Mouse (Mus musculus): ENCODE results near the gene Zp2. TPM values are rescaled to one million over a fixed set of nuclear protein-coding genes. Genes with fewer than 3 reads are reported as not detected.
A peak's percentile ranks its signal among the peaks of the same experiment; 100 is the strongest.

Zp2 gene
- polyA plus RNA-seq, 1 experiment from 2014 or later = not detected

GRCm38 (mm10) chr7:120173603-120174244, 28.6 kb upstream of the Zp2 start, which contains the start of gene Anks4b:
Gene Anks4b, plus strand, starts transcription at chr7:120173858.
- Histone ChIP-seq H3K36me3 (no peaks in the 10 kb centered on the region), H3K4me3 (no peak within 1 kb of the TSS), H3K9me3 (replicated peaks) (no peaks in the 10 kb centered on the region), H3K27me3 (ENCODE audit: low read depth, poor library complexity, severe bottlenecking) (no peaks in the 10 kb centered on the region), H3K4me1 (no peaks in the 10 kb centered on the region), H3K27ac (replicated peaks) (no peak within 1 kb of the TSS)
- DNase-seq (ENCODE audit: low spot score) = no peak
- WGBS = 89% methylated on average over 10 of the region's 10 CpGs

- H3K27ac ChIP-seq (replicated peaks) = no peak overlapping the region
- 79% methylated on average over 1 of the region's 1 CpGs for WGBS
- H3K27me3 ChIP-seq (ENCODE audit: low read depth, poor library complexity, severe bottlenecking) = no peaks in the 10 kb centered on the region
- H3K4me1 ChIP-seq = no peaks in the 10 kb centered on the region
- no peaks in the 10 kb centered on the region for H3K36me3 ChIP-seq
- H3K4me3 ChIP-seq = no peak overlapping the region
- no peaks in the 10 kb centered on the region for H3K9me3 ChIP-seq (replicated peaks)
- no peak for DNase-seq (ENCODE audit: low spot score)
Measured at GRCm38 (mm10) chr7:120172188-120172700, 27.2 kb upstream of the Zp2 start.

- Histone ChIP-seq H3K4me1 (no peaks in the 10 kb centered on the region), H3K4me3 (no peak overlapping the region), H3K36me3 (no peaks in the 10 kb centered on the region), H3K27ac (replicated peaks) (no peak overlapping the region), H3K9me3 (replicated peaks) (no peaks in the 10 kb centered on the region), H3K27me3 (ENCODE audit: low read depth, poor library complexity, severe bottlenecking) (peaks cover 7% of the 10 kb centered on the region; the same call in 1 of the 2 replicates)
- DNase-seq (ENCODE audit: low spot score) = no peak
- 88% methylated on average over 11 of the region's 11 CpGs for WGBS
Measured at GRCm38 (mm10) chr7:120163581-120164251, 18.6 kb upstream of the Zp2 start.

DNA sequence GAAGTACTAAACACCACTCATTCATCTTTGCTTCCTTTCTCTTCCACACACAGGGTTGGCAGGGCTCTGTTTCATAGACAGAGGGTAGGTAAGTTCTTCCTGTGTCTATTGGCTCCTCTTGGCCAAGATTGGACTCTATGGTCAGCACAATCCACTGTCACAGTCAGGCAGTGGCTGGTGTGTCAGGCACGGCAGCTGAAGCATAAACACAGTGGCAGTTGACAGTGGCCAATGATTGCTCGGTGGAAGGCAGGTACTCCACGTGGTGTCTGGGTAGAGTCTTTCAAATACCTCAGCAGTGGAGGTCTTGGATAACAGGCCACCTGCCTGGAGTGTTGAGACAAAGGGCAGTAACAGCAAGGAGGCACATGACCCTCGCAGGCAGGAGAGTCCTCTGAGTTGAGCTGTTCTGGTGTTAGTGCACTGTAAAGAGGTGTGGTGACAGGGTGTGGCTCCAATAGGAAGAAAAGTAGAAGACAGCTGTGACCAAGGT, 13.1 kb upstream of the Zp2 start:
- Histone ChIP-seq H3K36me3 (no peaks in the 10 kb centered on the region), H3K27ac (replicated peaks) (no peak overlapping the region), H3K9me3 (replicated peaks) (no peaks in the 10 kb centered on the region), H3K4me3 (no peak overlapping the region), H3K27me3 (ENCODE audit: low read depth, poor library complexity, severe bottlenecking) (peaks cover 22% of the 10 kb centered on the region; the same call in 1 of the 2 replicates), H3K4me1 (peaks cover 22% of the 10 kb centered on the region)
- 39% methylated on average over 4 of the region's 4 CpGs for WGBS
- no peak for DNase-seq (ENCODE audit: low spot score)

- Histone ChIP-seq H3K4me3 (no peak overlapping the region), H3K4me1 (peaks cover 22% of the 10 kb centered on the region), H3K9me3 (replicated peaks) (no peaks in the 10 kb centered on the region), H3K27me3 (ENCODE audit: low read depth, poor library complexity, severe bottlenecking) (peaks cover 22% of the 10 kb centered on the region; the same call in 1 of the 2 replicates), H3K36me3 (no peaks in the 10 kb centered on the region), H3K27ac (replicated peaks) (no peak overlapping the region)
- DNase-seq (ENCODE audit: low spot score) = no peak
- WGBS = 48% methylated on average over 5 of the region's 5 CpGs
Measured at GRCm38 (mm10) chr7:120157575-120158061, 12.5 kb upstream of the Zp2 start.

DNA sequence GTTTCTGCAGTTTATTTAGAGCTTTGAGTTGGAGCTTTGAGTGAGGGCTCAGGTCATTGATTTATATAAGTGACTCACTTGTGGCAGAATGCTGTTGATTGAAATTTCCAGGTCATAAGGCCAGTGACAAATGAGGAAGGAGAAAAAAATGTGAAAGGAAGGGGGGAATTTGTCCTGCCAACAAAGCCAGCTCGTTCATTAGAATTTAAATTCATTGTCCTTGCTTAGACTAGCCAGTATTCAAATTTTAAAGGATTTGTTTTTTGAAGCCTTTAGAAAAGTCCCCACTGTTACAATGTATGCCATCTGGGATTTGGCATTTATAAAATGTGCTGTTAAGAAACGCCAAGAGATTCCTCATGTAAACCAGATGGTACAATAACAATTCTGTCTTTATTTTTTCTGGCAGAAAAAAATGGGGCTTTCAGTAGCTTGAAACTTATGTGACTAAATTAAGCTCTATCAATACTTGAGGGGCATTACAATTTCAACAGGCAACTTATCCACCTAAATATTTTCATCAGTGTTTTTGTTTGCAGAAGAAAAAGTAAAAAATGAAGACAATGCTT, 11.8 kb upstream of the Zp2 start:
- no peaks in the 10 kb centered on the region for H3K36me3 ChIP-seq
- no peaks in the 10 kb centered on the region for H3K9me3 ChIP-seq (replicated peaks)
- H3K27ac ChIP-seq (replicated peaks) = no peak overlapping the region
- DNase-seq (ENCODE audit: low spot score) = no peak
- 51% methylated on average over 2 of the region's 2 CpGs for WGBS
- H3K27me3 ChIP-seq (ENCODE audit: low read depth, poor library complexity, severe bottlenecking) = peaks cover 22% of the 10 kb centered on the region; the same call in 1 of the 2 replicates
- H3K4me1 ChIP-seq = peaks cover 22% of the 10 kb centered on the region
- no peak overlapping the region for H3K4me3 ChIP-seq

- Histone ChIP-seq H3K4me3 (no peak overlapping the region), H3K36me3 (no peaks in the 10 kb centered on the region), H3K27me3 (ENCODE audit: low read depth, poor library complexity, severe bottlenecking) (peaks cover 10% of the 10 kb centered on the region; the same call in 1 of the 2 replicates), H3K9me3 (replicated peaks) (no peaks in the 10 kb centered on the region), H3K4me1 (peaks cover 8% of the 10 kb centered on the region), H3K27ac (replicated peaks) (no peak overlapping the region)
- 88% methylated on average over 2 of the region's 2 CpGs for WGBS
- no peak for DNase-seq (ENCODE audit: low spot score)
Measured at GRCm38 (mm10) chr7:120150898-120151297, 5.8 kb upstream of the Zp2 start.

DNA sequence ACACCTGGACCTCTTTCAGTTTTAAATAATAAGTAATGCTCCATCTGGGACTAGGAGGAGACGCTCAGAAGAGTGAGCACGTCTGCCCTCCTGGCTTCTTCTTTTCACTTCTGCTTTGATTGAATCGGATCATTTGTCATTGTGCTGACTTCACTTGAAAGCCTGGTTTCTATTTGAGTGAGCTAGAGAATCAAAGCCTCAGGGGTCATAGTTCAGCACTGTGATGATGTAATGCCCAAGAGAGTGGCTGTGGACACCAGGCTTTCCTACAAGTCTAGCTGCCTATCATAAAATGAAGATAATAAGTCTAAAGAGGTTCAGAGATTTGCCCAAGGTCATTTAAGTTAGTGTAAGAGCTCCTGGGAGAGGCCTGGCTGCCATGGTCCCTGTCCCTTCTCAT, 5.2 kb upstream of the Zp2 start:
- Histone ChIP-seq H3K36me3 (no peaks in the 10 kb centered on the region), H3K4me1 (peaks cover 8% of the 10 kb centered on the region), H3K27me3 (ENCODE audit: low read depth, poor library complexity, severe bottlenecking) (peaks cover 4% of the 10 kb centered on the region; the same call in 1 of the 2 replicates), H3K27ac (replicated peaks) (0 out of 2 replicates have a peak overlapping the region, but pooled peaks have one; percentile 9), H3K4me3 (no peak overlapping the region), H3K9me3 (replicated peaks) (no peaks in the 10 kb centered on the region)
- 14% methylated on average over 3 of the region's 3 CpGs for WGBS
- DNase-seq (ENCODE audit: low spot score) = peak; percentile 20

DNA sequence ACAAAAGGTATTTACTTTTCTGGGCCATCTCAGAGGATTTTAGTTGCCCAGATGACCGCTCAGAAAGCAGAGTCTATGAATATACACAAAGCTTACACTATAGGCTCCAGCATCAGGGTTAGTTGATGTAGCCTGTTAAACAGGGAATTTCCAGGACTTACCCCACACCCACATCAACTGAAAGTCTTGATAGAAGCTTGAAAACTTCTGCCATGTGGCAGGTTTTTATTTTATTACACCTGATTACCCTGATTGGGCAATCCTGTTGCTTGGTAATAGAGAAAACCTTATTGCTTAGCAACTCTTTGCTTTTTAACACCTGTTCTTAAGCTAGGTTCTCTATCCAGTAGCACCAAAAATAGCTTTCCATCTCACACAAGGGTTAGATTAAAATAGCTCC, 2.3 kb downstream of the Zp2 start:
- no peak overlapping the region for H3K4me3 ChIP-seq
- no peak overlapping the region for H3K27ac ChIP-seq (replicated peaks)
- 95% methylated on average over 1 of the region's 1 CpGs for WGBS
- no peaks in the 10 kb centered on the region for H3K27me3 ChIP-seq (ENCODE audit: low read depth, poor library complexity, severe bottlenecking)
- no peaks in the 10 kb centered on the region for H3K36me3 ChIP-seq
- no peak for DNase-seq (ENCODE audit: low spot score)
- no peaks in the 10 kb centered on the region for H3K9me3 ChIP-seq (replicated peaks)
- no peaks in the 10 kb centered on the region for H3K4me1 ChIP-seq

- H3K9me3 ChIP-seq (replicated peaks) = no peaks in the 10 kb centered on the region
- H3K27ac ChIP-seq (replicated peaks) = no peak overlapping the region
- no peak for DNase-seq (ENCODE audit: low spot score)
- H3K4me3 ChIP-seq = no peak overlapping the region
- H3K36me3 ChIP-seq = no peaks in the 10 kb centered on the region
- peaks cover 20% of the 10 kb centered on the region for H3K4me1 ChIP-seq
- no peaks in the 10 kb centered on the region for H3K27me3 ChIP-seq (ENCODE audit: low read depth, poor library complexity, severe bottlenecking)
- WGBS = 82% methylated on average over 4 of the region's 4 CpGs
Measured at GRCm38 (mm10) chr7:120128951-120129350, 16.1 kb downstream of the Zp2 start.

- Histone ChIP-seq H3K27ac (replicated peaks) (no peak overlapping the region), H3K4me1 (peaks cover 20% of the 10 kb centered on the region), H3K4me3 (no peak overlapping the region), H3K9me3 (replicated peaks) (no peaks in the 10 kb centered on the region), H3K27me3 (ENCODE audit: low read depth, poor library complexity, severe bottlenecking) (no peaks in the 10 kb centered on the region), H3K36me3 (no peaks in the 10 kb centered on the region)
- peak; percentile 25 for DNase-seq (ENCODE audit: low spot score)
- 41% methylated on average over 4 of the region's 4 CpGs for WGBS
Measured at GRCm38 (mm10) chr7:120127686-120128059, 17.4 kb downstream of the Zp2 start.

- H3K27me3 ChIP-seq (ENCODE audit: low read depth, poor library complexity, severe bottlenecking) = no peaks in the 10 kb centered on the region
- no peaks in the 10 kb centered on the region for H3K36me3 ChIP-seq
- H3K4me1 ChIP-seq = peaks cover 20% of the 10 kb centered on the region
- no peak overlapping the region; the same call in 1 of the 2 replicates for H3K27ac ChIP-seq (replicated peaks)
- WGBS = 22% methylated on average over 5 of the region's 5 CpGs
- H3K4me3 ChIP-seq = no peak overlapping the region
- no peaks in the 10 kb centered on the region for H3K9me3 ChIP-seq (replicated peaks)
- DNase-seq (ENCODE audit: low spot score) = no peak
Measured at GRCm38 (mm10) chr7:120126976-120127685, 18.0 kb downstream of the Zp2 start.

Measured in midbrain, embryonic 10.5 days (tissue).